Mouse (Mus musculus): Measurements from ENCODE around the gene Rdh8. TPM values are rescaled to one million over a fixed set of nuclear protein-coding genes. Genes with fewer than 3 reads are reported as not detected.
"Not testable (repeated sequence)": the region's sequence is repeated elsewhere in the genome, so short reads cannot be mapped to it uniquely, and the experiment has no call there.

Gene Rdh8
- polyA plus RNA-seq, 1 experiment from 2014 or later, result not detected

- Histone ChIP-seq H3K9ac (no peak overlapping the region), H3K4me2 (replicated peaks) (no peak overlapping the region), H3K9me3 (replicated peaks) (no peaks in the 10 kb centered on the region), H3K4me1 (peaks cover 20% of the 10 kb centered on the region), H3K27ac (replicated peaks) (no peak overlapping the region), H3K4me3 (replicated peaks) (no peak overlapping the region), H3K36me3 (no peaks in the 10 kb centered on the region), H3K27me3 (peaks cover 13% of the 10 kb centered on the region)
- 72% methylated on average over 1 of the region's 1 CpGs for WGBS
- ATAC-seq (ENCODE audit: insufficient number of reproducible peaks, low FRiP score, low TSS enrichment, low read depth), result no peak
Measured at GRCm38 (mm10) chr9:20810773-20811172, 7.5 kb upstream of the Rdh8 start.

DNA sequence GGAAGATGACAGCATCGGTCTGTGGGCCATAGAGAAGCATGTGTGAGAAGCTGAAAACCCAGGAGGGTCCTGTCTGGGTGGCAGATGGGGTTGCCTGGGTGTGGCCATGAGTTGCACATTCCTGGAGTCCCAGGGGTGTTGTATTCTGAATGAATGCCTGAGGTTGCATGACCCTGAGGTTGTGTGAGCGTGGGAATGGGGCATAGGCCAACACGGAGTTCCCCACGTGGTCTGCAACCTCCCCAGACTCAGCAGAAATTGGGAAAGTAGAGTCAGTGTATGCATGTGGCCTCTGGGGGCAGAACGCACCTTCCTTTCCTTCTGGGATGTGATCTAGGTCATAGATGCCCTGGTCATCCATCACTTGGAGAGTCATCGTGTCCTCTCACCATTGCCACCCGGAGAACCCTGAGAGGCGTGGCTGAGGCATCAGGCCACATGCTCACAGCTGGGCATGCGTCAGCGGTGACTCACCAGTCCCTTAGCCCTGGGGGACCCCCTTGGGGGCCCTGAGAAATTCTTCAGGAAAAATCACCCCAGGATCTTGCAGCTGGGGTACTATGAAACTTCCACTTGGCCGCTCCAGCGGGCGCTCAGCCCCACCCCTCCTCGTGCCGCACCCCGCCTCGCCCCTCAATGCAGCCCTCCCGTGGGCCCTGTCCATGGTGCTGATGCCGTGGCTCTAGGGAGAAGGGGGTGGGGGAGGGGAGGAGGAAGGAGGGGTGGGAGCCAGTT lies 5.6 kb upstream of the Rdh8 start:
- 11% methylated on average over 19 of the region's 19 CpGs for WGBS
- no peak overlapping the region for H3K9ac ChIP-seq
- no peaks in the 10 kb centered on the region for H3K36me3 ChIP-seq
- H3K9me3 ChIP-seq (replicated peaks), result no peaks in the 10 kb centered on the region
- peak overlapping the region; percentile 39 for H3K4me2 ChIP-seq (replicated peaks)
- ATAC-seq (ENCODE audit: insufficient number of reproducible peaks, low FRiP score, low TSS enrichment, low read depth), result no peak
- no peak overlapping the region for H3K4me3 ChIP-seq (replicated peaks)
- peaks cover 20% of the 10 kb centered on the region for H3K4me1 ChIP-seq
- no peak overlapping the region for H3K27ac ChIP-seq (replicated peaks)
- peaks cover 13% of the 10 kb centered on the region for H3K27me3 ChIP-seq

GRCm38 (mm10) chr9:20814521-20815272 lies 3.6 kb upstream of the Rdh8 start, which contains the start of gene Col5a3:
Gene Col5a3, minus strand, starts transcription at chr9:20815067.
- peaks cover 13% of the 10 kb centered on the region for H3K27me3 ChIP-seq
- peak within 1 kb of the TSS; percentile 49 for H3K4me2 ChIP-seq (replicated peaks)
- no peak within 1 kb of the TSS for H3K27ac ChIP-seq (replicated peaks)
- H3K36me3 ChIP-seq, result no peaks in the 10 kb centered on the region
- 4% methylated on average over 29 of the region's 29 CpGs for WGBS
- H3K4me3 ChIP-seq (replicated peaks), result peak within 1 kb of the TSS; percentile 23
- peaks cover 20% of the 10 kb centered on the region for H3K4me1 ChIP-seq
- H3K9me3 ChIP-seq (replicated peaks), result no peaks in the 10 kb centered on the region
- ATAC-seq (ENCODE audit: insufficient number of reproducible peaks, low FRiP score, low TSS enrichment, low read depth), result peak; percentile 58; the same call in 1 of the 2 replicates
- H3K9ac ChIP-seq, result no peak within 1 kb of the TSS; the same call in 1 of the 2 replicates

DNA sequence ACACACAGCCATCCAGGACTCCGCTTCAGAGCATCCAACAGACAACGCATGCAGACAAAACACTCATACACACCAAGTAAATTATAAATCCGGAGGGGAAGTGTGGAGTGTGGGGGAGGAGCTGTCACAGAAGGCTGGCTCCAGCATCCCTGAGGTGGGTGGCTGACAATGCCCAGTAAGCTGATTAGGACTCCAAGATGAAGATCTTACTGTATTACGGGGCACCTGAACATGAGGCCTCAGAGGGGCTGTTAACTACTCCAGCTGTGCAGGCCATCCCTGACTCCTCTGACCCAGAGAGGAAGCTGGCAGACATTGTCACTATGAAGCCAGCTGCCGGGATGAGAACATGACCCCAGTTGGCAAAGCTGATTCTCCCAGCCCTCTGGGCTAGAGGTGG lies 1.7 kb downstream of the Rdh8 start:
- peaks cover 2% of the 10 kb centered on the region for H3K4me1 ChIP-seq
- 69% methylated on average over 5 of the region's 5 CpGs for WGBS
- H3K9me3 ChIP-seq (replicated peaks), result no peaks in the 10 kb centered on the region
- H3K27me3 ChIP-seq, result peaks cover under 1% of the 10 kb centered on the region; the same call in 1 of the 2 replicates
- H3K4me3 ChIP-seq (replicated peaks), result no peak overlapping the region
- H3K4me2 ChIP-seq (replicated peaks), result no peak overlapping the region
- no peak overlapping the region for H3K27ac ChIP-seq (replicated peaks)
- H3K36me3 ChIP-seq, result no peaks in the 10 kb centered on the region
- no peak for ATAC-seq (ENCODE audit: insufficient number of reproducible peaks, low FRiP score, low TSS enrichment, low read depth)
- H3K9ac ChIP-seq, result no peak overlapping the region

GRCm38 (mm10) chr9:20822821-20823220 lies 4.5 kb downstream of the Rdh8 start:
- Histone ChIP-seq H3K27ac (replicated peaks) (no peak overlapping the region), H3K4me3 (replicated peaks) (no peak overlapping the region), H3K9ac (no peak overlapping the region), H3K9me3 (replicated peaks) (no peaks in the 10 kb centered on the region), H3K4me1 (no peaks in the 10 kb centered on the region), H3K4me2 (replicated peaks) (no peak overlapping the region), H3K27me3 (no peaks in the 10 kb centered on the region; the same call in 1 of the 2 replicates), H3K36me3 (no peaks in the 10 kb centered on the region)
- WGBS, result 78% methylated on average over 3 of the region's 3 CpGs
- ATAC-seq (ENCODE audit: insufficient number of reproducible peaks, low FRiP score, low TSS enrichment, low read depth), result no peak

DNA sequence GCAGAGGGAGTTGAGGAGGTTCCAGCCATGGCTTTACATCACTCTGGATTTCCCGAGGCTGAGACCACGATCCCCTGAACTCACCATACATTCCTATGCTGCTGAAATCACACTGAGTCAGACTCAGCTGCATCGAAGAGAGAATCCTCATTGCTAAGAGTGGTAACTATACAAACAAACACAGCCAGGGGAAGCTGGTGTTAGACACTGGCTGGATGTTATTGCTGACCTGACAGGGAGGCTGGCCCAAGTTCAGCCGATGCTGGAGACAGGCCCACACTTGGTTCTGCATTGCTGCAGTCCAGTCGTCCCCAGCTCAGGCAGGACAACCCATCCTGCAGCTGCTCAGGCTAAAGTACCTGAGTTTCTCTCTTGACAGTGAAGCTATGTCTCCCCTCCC lies 7.5 kb downstream of the Rdh8 start:
- Histone ChIP-seq H3K4me3 (replicated peaks) (no peak overlapping the region), H3K4me1 (peaks cover 10% of the 10 kb centered on the region), H3K9ac (no peak overlapping the region), H3K27me3 (no peaks in the 10 kb centered on the region; the same call in 1 of the 2 replicates), H3K4me2 (replicated peaks) (no peak overlapping the region), H3K27ac (replicated peaks) (no peak overlapping the region), H3K9me3 (replicated peaks) (no peaks in the 10 kb centered on the region), H3K36me3 (no peaks in the 10 kb centered on the region)
- WGBS, result 55% methylated on average over 5 of the region's 5 CpGs
- no peak for ATAC-seq (ENCODE audit: insufficient number of reproducible peaks, low FRiP score, low TSS enrichment, low read depth)

GRCm38 (mm10) chr9:20828127-20828526 lies 9.8 kb downstream of the Rdh8 start:
- H3K36me3 ChIP-seq, result no peaks in the 10 kb centered on the region
- no peak for ATAC-seq (ENCODE audit: insufficient number of reproducible peaks, low FRiP score, low TSS enrichment, low read depth)
- no peak overlapping the region for H3K4me2 ChIP-seq (replicated peaks)
- no peaks in the 10 kb centered on the region; the same call in 1 of the 2 replicates for H3K27me3 ChIP-seq
- 97% methylated on average over 1 of the region's 1 CpGs for WGBS
- H3K4me1 ChIP-seq, result peaks cover 11% of the 10 kb centered on the region
- no peak overlapping the region for H3K9ac ChIP-seq
- no peak overlapping the region for H3K27ac ChIP-seq (replicated peaks)
- H3K4me3 ChIP-seq (replicated peaks), result no peak overlapping the region
- no peaks in the 10 kb centered on the region for H3K9me3 ChIP-seq (replicated peaks)

GRCm38 (mm10) chr9:20830901-20831643 lies 12.8 kb downstream of the Rdh8 start:
- Histone ChIP-seq H3K36me3 (no peaks in the 10 kb centered on the region), H3K27ac (replicated peaks) (peak overlapping the region; percentile 60; the same call in 1 of the 2 replicates), H3K4me2 (replicated peaks) (peak overlapping the region; percentile 30), H3K9ac (no peak overlapping the region), H3K4me1 (peaks cover 11% of the 10 kb centered on the region), H3K9me3 (replicated peaks) (no peaks in the 10 kb centered on the region), H3K4me3 (replicated peaks) (no peak overlapping the region), H3K27me3 (peaks cover 7% of the 10 kb centered on the region; the same call in 1 of the 2 replicates)
- peak; percentile 90 for ATAC-seq (ENCODE audit: insufficient number of reproducible peaks, low FRiP score, low TSS enrichment, low read depth)
- 15% methylated on average over 19 of the region's 19 CpGs for WGBS

GRCm38 (mm10) chr9:20834881-20835280 lies 16.6 kb downstream of the Rdh8 start:
- Histone ChIP-seq H3K9ac (no peak overlapping the region), H3K27ac (replicated peaks) (no peak overlapping the region), H3K4me3 (replicated peaks) (no peak overlapping the region), H3K9me3 (replicated peaks) (no peaks in the 10 kb centered on the region), H3K4me2 (replicated peaks) (no peak overlapping the region), H3K36me3 (no peaks in the 10 kb centered on the region), H3K27me3 (peaks cover 7% of the 10 kb centered on the region; the same call in 1 of the 2 replicates), H3K4me1 (peaks cover 10% of the 10 kb centered on the region)
- WGBS, result 79% methylated on average over 1 of the region's 1 CpGs
- no peak for ATAC-seq (ENCODE audit: insufficient number of reproducible peaks, low FRiP score, low TSS enrichment, low read depth)

- H3K27ac ChIP-seq (replicated peaks); H3K27me3 ChIP-seq; H3K4me1 ChIP-seq; H3K9me3 ChIP-seq (replicated peaks); H3K4me2 ChIP-seq (replicated peaks); ATAC-seq (ENCODE audit: insufficient number of reproducible peaks, low FRiP score, low TSS enrichment, low read depth); H3K9ac ChIP-seq; H3K4me3 ChIP-seq (replicated peaks); H3K36me3 ChIP-seq: not testable (repeated sequence)
- 89% methylated on average over 11 of the region's 11 CpGs for WGBS
Measured at GRCm38 (mm10) chr9:20835431-20835954, 17.2 kb downstream of the Rdh8 start.
